Mouse (Mus musculus): Measurements from ENCODE around the gene Cntn4.

The Cntn4 gene

GRCm38 (mm10) chr6:106078629-106079028, 401.2 kb downstream of the Cntn4 start:
- DNase-seq (ENCODE audit: low spot score): no peak

- DNase-seq (ENCODE audit: low spot score): no peak
Observed at GRCm38 (mm10) chr6:106097856-106098255, 420.4 kb downstream of the Cntn4 start.

- DNase-seq (ENCODE audit: low spot score): peak; percentile 74
Observed at GRCm38 (mm10) chr6:106118523-106119081, 441.1 kb downstream of the Cntn4 start.

GRCm38 (mm10) chr6:106153530-106153929, 476.1 kb downstream of the Cntn4 start:
- DNase-seq (ENCODE audit: low spot score): no peak

- no peak for DNase-seq (ENCODE audit: low spot score)
Observed at GRCm38 (mm10) chr6:106155362-106155761, 477.9 kb downstream of the Cntn4 start.

GRCm38 (mm10) chr6:106177546-106177945, 500.1 kb downstream of the Cntn4 start:
- DNase-seq (ENCODE audit: low spot score): no peak

- no peak for DNase-seq (ENCODE audit: low spot score)
Observed at GRCm38 (mm10) chr6:106181596-106181995, 504.1 kb downstream of the Cntn4 start.

- DNase-seq (ENCODE audit: low spot score): no peak
Observed at GRCm38 (mm10) chr6:106200974-106201373, 523.5 kb downstream of the Cntn4 start.

GRCm38 (mm10) chr6:106207401-106207800, 529.9 kb downstream of the Cntn4 start:
- DNase-seq (ENCODE audit: low spot score): no peak

GRCm38 (mm10) chr6:106213071-106213470, 535.6 kb downstream of the Cntn4 start:
- DNase-seq (ENCODE audit: low spot score): no peak

GRCm38 (mm10) chr6:106237046-106237948, 559.8 kb downstream of the Cntn4 start:
- peak; percentile 28 for DNase-seq (ENCODE audit: low spot score)

GRCm38 (mm10) chr6:106241553-106241952, 564.1 kb downstream of the Cntn4 start:
- no peak for DNase-seq (ENCODE audit: low spot score)

GRCm38 (mm10) chr6:106263396-106263795, 585.9 kb downstream of the Cntn4 start:
- DNase-seq (ENCODE audit: low spot score): no peak

GRCm38 (mm10) chr6:106265487-106265886, 588.0 kb downstream of the Cntn4 start:
- no peak for DNase-seq (ENCODE audit: low spot score)

GRCm38 (mm10) chr6:106266304-106266703, 588.8 kb downstream of the Cntn4 start:
- no peak for DNase-seq (ENCODE audit: low spot score)

GRCm38 (mm10) chr6:106268723-106269122, 591.3 kb downstream of the Cntn4 start:
- no peak for DNase-seq (ENCODE audit: low spot score)

- DNase-seq (ENCODE audit: low spot score): no peak
Observed at GRCm38 (mm10) chr6:106277139-106277538, 599.7 kb downstream of the Cntn4 start.

- no peak for DNase-seq (ENCODE audit: low spot score)
Observed at GRCm38 (mm10) chr6:106281621-106282020, 604.2 kb downstream of the Cntn4 start.

GRCm38 (mm10) chr6:106283815-106284214, 606.4 kb downstream of the Cntn4 start:
- no peak for DNase-seq (ENCODE audit: low spot score)

- DNase-seq (ENCODE audit: low spot score): no peak
Observed at GRCm38 (mm10) chr6:106299451-106299850, 622.0 kb downstream of the Cntn4 start.

- DNase-seq (ENCODE audit: low spot score): no peak
Observed at GRCm38 (mm10) chr6:106300179-106300578, 622.7 kb downstream of the Cntn4 start.

- DNase-seq (ENCODE audit: low spot score): no peak
Observed at GRCm38 (mm10) chr6:106302435-106302834, 625.0 kb downstream of the Cntn4 start.

- no peak for DNase-seq (ENCODE audit: low spot score)
Observed at GRCm38 (mm10) chr6:106328987-106329386, 651.5 kb downstream of the Cntn4 start.
